Comparison of ENCODE assay signal across 8 mouse cellular contexts in genomic region chr4:47255641-47256040, GRCm38 (mm10). TPM values are rescaled to one million over a fixed set of nuclear protein-coding genes. Genes with fewer than 3 reads are reported as not detected.
A peak's percentile ranks its signal among the peaks of the same experiment; 100 is the strongest.
DNase-seq lines count a peak whose midpoint lies in the region; ATAC-seq lines count a peak whose summit lies in the region.

No protein-coding gene starts in this region.

- peak; percentile 79 for DNase-seq in layer of hippocampus, adult 11-12 months (ENCODE audit: low spot score)
- DNase-seq in layer of hippocampus, adult 9-10 months (ENCODE audit: low spot score): no peak
- peak; percentile 44 to 63 for DNase-seq in cerebellum, adult 18-20 months
- DNase-seq in forelimb bud, embryonic 11.5 days (ENCODE audit: low read depth, low spot score): peak; percentile 57
- peak; percentile 30 for DNase-seq in hindlimb bud, embryonic 11.5 days (ENCODE audit: extremely low spot score, low read depth, low spot score)
- peak; percentile 81 for DNase-seq in limb, embryonic 11.5 days (ENCODE audit: low spot score)
- peak; percentile 81 for DNase-seq in splenic B cell, adult 2 months (ENCODE audit: low read depth, low spot score)

- H3K9me3 ChIP-seq in limb, embryonic 11.5 days (ENCODE audit: control insufficient read depth, low read length): no peaks in the 10 kb centered on the region

- H3K27ac ChIP-seq in limb, embryonic 11.5 days (replicated peaks; ENCODE audit: low read depth, low read length): no peak overlapping the region

- H3K4me2 ChIP-seq in limb, embryonic 11.5 days (ENCODE audit: low read depth, severe bottlenecking): no peak overlapping the region

- WGBS in limb, embryonic 11.5 days: 35% methylated on average over 4 of the region's 4 CpGs

- no peaks in the 10 kb centered on the region for H3K27me3 ChIP-seq in limb, embryonic 11.5 days (ENCODE audit: control insufficient read depth, insufficient read depth, low read length)
- H3K27me3 ChIP-seq in splenic B cell, adult 2 months (ENCODE audit: control insufficient read depth, insufficient read depth, low read length, poor library complexity, severe bottlenecking): no peaks in the 10 kb centered on the region

- no peaks in the 10 kb centered on the region for H3K4me1 ChIP-seq in limb, embryonic 11.5 days (ENCODE audit: control insufficient read depth, insufficient read depth, low read length)

- no peak overlapping the region for H3K4me3 ChIP-seq in limb, embryonic 11.5 days (ENCODE audit: low read depth, low read length)

- no peak for ATAC-seq in limb, embryonic 11.5 days (ENCODE audit: insufficient number of reproducible peaks, low FRiP score, low TSS enrichment, low read depth)
- 0 out of 2 replicates have a peak, but pooled peaks have one; percentile 37 for ATAC-seq in monocyte, adult 5-6 weeks (replicated peaks; ENCODE audit: insufficient number of reproducible peaks, low FRiP score, low TSS enrichment, poor library complexity, severe bottlenecking)

- H3K9ac ChIP-seq in limb, embryonic 11.5 days (ENCODE audit: low read length): no peak overlapping the region

- H3K36me3 ChIP-seq in limb, embryonic 11.5 days (ENCODE audit: control insufficient read depth, insufficient read depth, low read length): no peaks in the 10 kb centered on the region
- H3K36me3 ChIP-seq in splenic B cell, adult 2 months (ENCODE audit: control insufficient read depth, insufficient read depth, low read length, poor library complexity, severe bottlenecking): no peaks in the 10 kb centered on the region

RNA-seq across cellular contexts. Expression of gene Col15a1, which starts 47.7 kb away (rescaled TPM):
- 8.6 and 8.7 TPM in 2 replicates for polyA plus RNA-seq in limb, embryonic 11.5 days (2014; fragmentation: Nextera tagmentation; extraction: Ambion mirVana)
- total RNA-seq in monocyte, adult 5-6 weeks (2017): 0.38 to 6.7 TPM (median 0.39 TPM) in 3 replicates
